In the genomic region with DNA sequence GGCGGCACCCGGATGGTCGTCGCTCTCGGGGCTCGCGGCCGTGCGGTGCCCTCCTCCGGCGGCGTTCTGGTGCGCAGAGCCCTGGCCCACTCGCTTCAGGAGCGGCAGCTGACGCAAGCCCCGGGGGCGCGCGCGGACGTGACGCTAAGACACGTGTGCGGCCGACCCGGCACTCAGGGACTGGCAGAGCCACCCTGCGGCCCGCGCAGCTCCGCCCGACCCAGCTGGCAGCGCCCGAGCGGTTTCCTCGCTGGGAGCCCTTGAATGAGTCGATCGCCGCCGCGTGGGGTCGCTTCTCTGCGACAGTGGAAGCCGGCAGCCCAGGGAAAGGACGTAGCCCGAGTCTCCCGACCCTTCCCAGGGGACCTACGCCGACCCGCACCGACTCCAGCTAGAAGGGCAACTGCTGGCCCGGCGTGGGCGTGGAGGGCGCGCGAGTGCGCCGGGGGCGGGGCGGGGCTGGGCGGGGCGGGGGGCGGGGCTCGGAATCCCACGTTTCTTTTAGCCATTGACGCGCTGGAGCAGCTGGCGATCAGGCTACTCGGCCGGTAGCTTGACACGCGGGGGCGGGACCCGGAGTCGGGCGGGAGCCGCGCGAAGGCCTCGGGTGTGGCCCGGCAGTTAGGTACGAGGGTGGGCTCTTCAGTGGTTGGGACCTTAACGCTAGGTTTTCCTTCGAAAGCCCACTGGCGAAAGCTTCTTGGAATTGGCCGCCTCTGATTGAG, we compare ENCODE assay signal across 1 mouse cellular context.
TF ChIP-seq lines count a peak whose summit lies in the region.

Gene Siah2, minus strand, starts transcription at position 404 of the 725 bp plus-strand sequence.

TF ChIP-seq in MEL, 35 proteins besides CTCF, POLR2A, EP300 and RAD21 (continued from another document):
- no peak for TF ChIP-seq GABPA (IDR thresholded peaks at IDR 0.05; ENCODE audit: low read depth, low read length)
- TF ChIP-seq MXI1 (IDR thresholded peaks at IDR 0.05; ENCODE audit: low read depth, low read length): peak; percentile 93
- TF ChIP-seq ETS1 (IDR thresholded peaks at IDR 0.05; ENCODE audit: low read depth, low read length): peak; percentile 57; the same call in 1 of the 2 replicates
- peak; percentile 82 for TF ChIP-seq MAX (IDR thresholded peaks at IDR 0.05; ENCODE audit: low read length)
- peak; percentile 36; the same call in 1 of the 2 replicates for TF ChIP-seq TCF12 (IDR thresholded peaks at IDR 0.05; ENCODE audit: low read depth, low read length)
- no peak for TF ChIP-seq TBP (IDR thresholded peaks at IDR 0.05; ENCODE audit: low read depth, low read length)
- no peak for TF ChIP-seq GATA1 (IDR thresholded peaks at IDR 0.05; ENCODE audit: low read depth, low read length)
- peak; percentile 66; the same call in 1 of the 2 replicates for TF ChIP-seq SIN3A (IDR thresholded peaks at IDR 0.05; ENCODE audit: low read length)
- TF ChIP-seq ZKSCAN1 (IDR thresholded peaks at IDR 0.05; ENCODE audit: low read depth, low read length): no peak
- 0 out of 2 replicates have a peak, but pooled peaks have one; percentile 12 for TF ChIP-seq MYC (IDR thresholded peaks at IDR 0.05; ENCODE audit: low read depth, low read length)
- TF ChIP-seq MAZ (IDR thresholded peaks at IDR 0.05; ENCODE audit: low read depth, low read length): no peak
- peak; percentile 77 for TF ChIP-seq NELFE (IDR thresholded peaks at IDR 0.05; ENCODE audit: low read depth, low read length)
- no peak for TF ChIP-seq ZC3H11A (IDR thresholded peaks at IDR 0.05; ENCODE audit: low read depth, low read length)
- TF ChIP-seq ELF1 (IDR thresholded peaks at IDR 0.05; ENCODE audit: low read depth, low read length): no peak
- no peak; the same call in 1 of the 2 replicates for TF ChIP-seq ZMIZ1 (IDR thresholded peaks at IDR 0.05; ENCODE audit: low read depth, low read length)
- TF ChIP-seq CHD2 (IDR thresholded peaks at IDR 0.05; ENCODE audit: low read length): no peak
- no peak for TF ChIP-seq ZNF384 (IDR thresholded peaks at IDR 0.05; ENCODE audit: low read depth, low read length)
- TF ChIP-seq JUND (IDR thresholded peaks at IDR 0.05; ENCODE audit: low read depth, low read length): no peak
- TF ChIP-seq MAFK (IDR thresholded peaks at IDR 0.05; ENCODE audit: borderline replicate concordance, low read depth, low read length): no peak
- peak; percentile 83 for TF ChIP-seq USF1 (IDR thresholded peaks at IDR 0.05; ENCODE audit: low read depth, low read length)
- TF ChIP-seq USF2 (IDR thresholded peaks at IDR 0.05; ENCODE audit: borderline replicate concordance in 1 of 2, insufficient read depth in 1 of 2, low read depth in 1 of 2, low read length in 2 of 2): no peak
- TF ChIP-seq CHD1 (IDR thresholded peaks at IDR 0.05; ENCODE audit: low read depth, low read length): no peak
- peak; percentile 47; the same call in 1 of the 2 replicates for TF ChIP-seq NRF1 (IDR thresholded peaks at IDR 0.05; ENCODE audit: insufficient read depth, low read depth, low read length, poor library complexity, severe bottlenecking)
